Mouse (Mus musculus): ENCODE results near the gene Pradc1. TPM values are rescaled to one million over a fixed set of nuclear protein-coding genes. Genes with fewer than 3 reads are reported as not detected.

Gene Pradc1
- total RNA-seq, 2 experiments from 2014 or later = 15.2 to 17.8 TPM

Other genes starting within 250 kb of the Pradc1 start
- 1 to 10 TPM; 2.8 to 5.1 TPM for gene Sfxn5, start 118.5 kb downstream of the Pradc1 start, total RNA-seq (2021)
- 10 to 100 TPM; 36.9 to 42.1 TPM for gene Rab11fip5, start 77.3 kb downstream of the Pradc1 start, total RNA-seq (2021)
- not detected for gene Noto, start 28.1 kb downstream of the Pradc1 start, total RNA-seq (2021)
- gene Smyd5, start 20.0 kb downstream of the Pradc1 start, total RNA-seq (2021) = 10 to 100 TPM; 12.2 to 13.7 TPM
- gene Cct7, start 456 bp downstream of the Pradc1 start, total RNA-seq (2021) = 100 to 1,000 TPM; 164 to 167 TPM
- under 1 TPM; 0.14 TPM for gene Fbxo41, start 51.0 kb upstream of the Pradc1 start, total RNA-seq (2021)
- not detected for gene Egr4, start 61.6 kb upstream of the Pradc1 start, total RNA-seq (2021)
- 1 to 10 TPM; 2.1 to 3.3 TPM for gene Alms1, start 135.6 kb upstream of the Pradc1 start, total RNA-seq (2021)